Mouse (Mus musculus) E14TG2a.4 (cell line): ENCODE measurements at regions not wholly inside any gene's neighbourhood (a gene's known extent, or its start where the extent isn't known, plus 50 kb on each side); places are given as distances from the start of the nearest gene placed in this dataset.

ENCODE experiments used
- CTCF ChIP-seq: conservative IDR thresholded peaks from 2 replicates; pipeline ENCODE4 v1.5.1; 2014; ENCODE audit warnings: low read length
- NANOG ChIP-seq: IDR thresholded peaks from 2 replicates; pipeline ENCODE4 v1.6.1; 2014; ENCODE audit warnings: borderline replicate concordance, low read length, mixed read lengths
- POU5F1 ChIP-seq: IDR thresholded peaks from 2 replicates; pipeline ENCODE4 v1.6.1; 2014; ENCODE audit warnings: low read length, borderline replicate concordance

- TF ChIP-seq CTCF: no peak
- no peak for TF ChIP-seq POU5F1
- TF ChIP-seq NANOG: peak; percentile 90
These were observed 145.6 kb downstream of the Gm45692 start for GRCm38 (mm10) chr8:26264869-26265321.
